Mouse (Mus musculus): ENCODE data around the gene Il4ra.
A peak's percentile ranks its signal among the peaks of the same experiment; 100 is the strongest.

Il4ra gene

GRCm38 (mm10) chr7:125551766-125552709 lies at the start of gene Il4ra:
Gene Il4ra, plus strand, starts transcription at chr7:125552120.
- peak; percentile 92 to 95 for DNase-seq

DNA sequence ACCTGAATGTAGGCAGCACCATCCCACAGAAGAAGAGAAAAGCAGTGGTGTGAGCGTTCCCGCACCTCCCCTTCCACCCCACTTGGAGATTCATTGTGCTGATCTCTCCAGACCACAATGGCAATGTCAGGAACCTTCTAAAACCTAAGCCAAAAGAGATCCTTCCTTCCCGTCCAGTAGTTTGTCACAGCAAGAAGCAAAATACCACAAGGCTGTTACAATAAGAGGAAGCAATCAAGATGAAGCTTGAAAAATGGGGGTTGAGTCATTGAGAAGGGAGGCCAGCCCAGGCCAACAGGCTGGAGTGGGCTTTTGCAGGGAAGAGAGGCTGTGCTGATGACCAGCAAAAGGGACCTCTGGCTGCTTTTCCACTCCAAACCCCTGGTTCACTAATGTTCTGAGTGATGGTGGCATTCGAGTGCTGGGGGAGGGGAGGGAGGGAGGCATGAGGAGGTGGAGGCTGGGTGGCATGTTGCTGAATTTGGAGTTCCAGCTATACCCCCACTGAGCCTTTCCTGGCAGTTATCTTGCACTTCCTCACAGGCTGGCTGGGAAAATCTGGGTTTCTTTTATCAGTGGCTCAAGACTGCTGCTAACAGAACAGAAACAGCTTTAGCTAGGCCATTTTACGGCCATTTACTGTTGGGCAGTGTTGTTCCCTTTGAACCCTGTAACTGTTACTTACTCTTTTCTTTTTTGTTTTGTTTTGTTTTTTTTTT lies 48.4 kb upstream of the Il4ra start:
- no peak for DNase-seq

DNA sequence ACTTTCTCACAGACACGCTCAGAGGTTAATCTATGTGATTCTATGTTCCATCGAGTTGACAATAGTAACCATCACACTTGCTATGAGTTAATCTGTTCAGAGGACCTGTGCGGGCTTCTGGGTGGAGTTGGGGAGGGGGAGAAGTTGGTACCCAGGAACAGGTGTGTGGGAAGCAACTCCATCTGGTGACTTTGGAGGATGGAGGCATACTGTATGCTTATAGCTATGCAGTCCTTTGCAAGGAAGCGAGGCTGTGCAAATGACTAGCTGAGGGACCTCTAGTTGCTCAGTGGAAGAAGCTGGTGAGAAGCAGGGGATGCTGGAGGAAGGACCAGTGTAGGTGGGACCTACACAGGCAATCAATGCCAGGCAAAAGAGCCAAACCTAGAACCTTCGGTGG lies 47.3 kb upstream of the Il4ra start:
- DNase-seq, result no peak

DNA sequence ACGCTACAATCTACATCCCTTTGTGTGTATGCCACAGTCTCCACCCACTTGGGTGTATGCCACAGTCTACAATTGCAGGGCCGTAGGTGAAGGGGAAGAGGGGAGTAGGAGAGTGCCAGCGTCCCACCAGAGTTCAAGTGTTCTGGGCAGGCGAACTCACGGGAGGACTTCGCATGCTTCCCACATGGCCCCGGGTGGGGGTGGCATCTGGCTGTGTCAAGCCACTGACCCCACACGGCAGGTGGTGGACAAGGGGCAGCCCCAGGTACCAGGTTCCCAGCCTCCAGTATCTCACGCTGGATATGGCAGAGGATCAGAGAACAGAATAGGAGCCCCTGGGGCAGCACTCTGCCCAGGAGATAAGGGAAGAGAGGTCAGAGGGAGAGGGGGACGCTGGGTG lies 46.4 kb upstream of the Il4ra start:
- DNase-seq, result no peak

- no peak for DNase-seq
Measured at GRCm38 (mm10) chr7:125507279-125507678, 44.6 kb upstream of the Il4ra start.

- no peak for DNase-seq
Measured at GRCm38 (mm10) chr7:125511432-125511831, 40.5 kb upstream of the Il4ra start.

GRCm38 (mm10) chr7:125511852-125512251 lies 40.1 kb upstream of the Il4ra start:
- DNase-seq, result no peak

- DNase-seq, result no peak
Measured at GRCm38 (mm10) chr7:125515081-125515853, 36.7 kb upstream of the Il4ra start.

- DNase-seq, result no peak
Measured at GRCm38 (mm10) chr7:125516723-125517122, 35.2 kb upstream of the Il4ra start.

DNA sequence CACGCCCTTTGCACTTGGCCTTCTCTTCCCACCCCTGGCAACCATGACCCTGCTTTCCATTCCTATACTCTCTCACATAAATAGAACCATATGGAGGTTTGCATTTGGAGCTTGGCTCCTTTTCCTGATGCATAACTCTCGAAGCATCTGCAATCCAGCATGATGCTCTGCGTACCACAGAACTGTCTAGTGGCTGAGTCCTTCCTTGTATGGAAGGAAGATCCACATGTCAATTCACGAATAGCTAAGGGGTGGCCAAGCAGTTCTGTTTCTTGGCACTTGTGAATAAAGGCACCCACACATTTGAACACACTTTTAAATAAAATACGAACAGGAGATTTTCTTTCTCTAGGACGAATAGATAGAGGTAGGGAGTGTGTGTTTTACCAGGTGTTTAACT lies 34.5 kb upstream of the Il4ra start:
- DNase-seq, result no peak

GRCm38 (mm10) chr7:125519715-125520114 lies 32.2 kb upstream of the Il4ra start:
- DNase-seq, result no peak

- no peak for DNase-seq
Measured at GRCm38 (mm10) chr7:125523051-125523450, 28.9 kb upstream of the Il4ra start.

DNA sequence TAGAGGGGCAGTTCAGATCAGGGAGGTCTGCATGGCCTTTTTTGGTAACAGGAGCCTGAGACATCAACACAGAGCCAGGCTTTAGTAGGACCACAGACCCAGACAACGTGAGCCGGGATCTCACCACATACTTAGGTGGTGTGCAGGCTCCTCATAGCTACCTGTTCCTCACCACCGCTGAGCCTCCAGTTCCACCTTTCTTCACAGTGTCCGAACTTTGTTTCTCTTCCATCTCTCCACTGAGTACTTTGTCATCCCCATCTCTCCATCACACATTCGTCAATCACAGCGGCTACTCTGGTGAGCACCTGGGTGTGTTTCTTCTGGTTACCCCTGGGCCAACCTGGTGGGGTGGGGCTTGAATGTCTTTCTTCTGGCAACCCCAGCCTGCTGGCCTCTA lies 24.7 kb upstream of the Il4ra start:
- no peak for DNase-seq

GRCm38 (mm10) chr7:125527901-125528580 lies 23.9 kb upstream of the Il4ra start:
- no peak for DNase-seq

- DNase-seq, result no peak
Measured at GRCm38 (mm10) chr7:125539351-125539750, 12.6 kb upstream of the Il4ra start.

DNA sequence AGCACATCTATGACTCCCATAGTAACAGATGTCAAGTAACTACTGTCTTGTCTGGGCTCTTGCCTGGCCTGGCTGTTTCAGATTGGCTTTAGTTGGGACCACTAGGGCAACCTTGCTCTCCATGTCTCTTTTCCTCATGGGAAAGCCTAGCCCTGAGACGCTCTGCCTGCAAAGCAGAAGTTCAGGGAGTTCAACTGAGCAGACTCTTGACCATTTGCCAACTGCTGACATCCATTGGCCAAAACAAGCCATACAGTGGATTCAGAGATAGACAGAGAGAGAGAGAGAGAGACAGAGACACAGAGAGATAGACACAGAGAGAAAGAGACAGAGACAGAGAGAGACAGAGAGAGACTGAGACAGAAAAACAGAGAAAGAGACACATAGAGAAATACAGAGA lies 10.9 kb upstream of the Il4ra start:
- no peak for DNase-seq

- DNase-seq, result peak; percentile 73 to 77
Measured at GRCm38 (mm10) chr7:125541821-125542220, 10.1 kb upstream of the Il4ra start.

GRCm38 (mm10) chr7:125542335-125543050 lies 9.4 kb upstream of the Il4ra start:
- no peak for DNase-seq

- no peak for DNase-seq
Measured at GRCm38 (mm10) chr7:125543497-125543896, 8.4 kb upstream of the Il4ra start.

- DNase-seq, result no peak
Measured at GRCm38 (mm10) chr7:125545331-125545730, 6.6 kb upstream of the Il4ra start.

DNA sequence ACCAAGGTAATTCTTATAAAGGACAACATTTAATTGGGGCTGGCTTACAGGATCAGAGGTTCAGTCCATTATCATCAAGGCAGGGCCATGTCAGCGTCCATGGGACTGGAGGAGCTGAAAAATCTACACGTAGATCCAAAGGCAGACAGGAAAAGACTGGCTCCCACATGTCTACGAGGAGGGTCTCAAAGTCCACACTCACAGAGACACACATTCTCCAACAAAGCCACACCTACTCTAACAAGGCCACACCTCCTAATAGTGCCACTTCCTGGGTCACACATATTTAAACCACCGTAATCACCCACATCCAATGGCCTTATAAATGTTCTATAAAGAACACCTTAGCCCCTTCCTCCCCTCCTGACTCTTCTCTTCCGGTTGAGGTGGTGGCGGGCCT lies 5.2 kb upstream of the Il4ra start:
- DNase-seq, result no peak

DNA sequence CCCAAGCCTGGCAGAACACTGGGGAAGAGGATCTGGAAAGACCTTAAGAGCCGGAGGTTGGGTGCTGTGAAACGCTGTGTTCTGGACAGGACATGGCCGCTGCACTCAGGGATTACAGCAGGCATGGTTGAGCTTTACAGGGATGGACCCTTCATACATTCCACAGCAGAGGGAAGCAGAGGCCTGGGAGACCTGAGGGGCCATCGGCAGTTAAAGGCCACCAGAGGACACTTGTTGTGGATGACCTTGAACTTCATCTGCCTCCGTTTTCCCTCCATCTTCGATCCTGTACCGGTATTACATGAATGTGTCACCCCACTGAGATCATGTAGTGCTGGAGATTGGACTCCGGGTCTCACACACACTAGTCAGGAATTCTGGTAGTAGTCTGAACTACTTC lies 2.0 kb upstream of the Il4ra start:
- no peak for DNase-seq

Measured in spleen, adult 18-20 months (tissue).